Mouse (Mus musculus): ENCODE results near the gene Gbp8. TPM values are rescaled to one million over a fixed set of nuclear protein-coding genes. Genes with fewer than 3 reads are reported as not detected.
"Not testable (repeated sequence)": the region's sequence is repeated elsewhere in the genome, so short reads cannot be mapped to it uniquely, and the experiment has no call there.

The Gbp8 gene
- total and polyA plus RNA-seq, 2 experiments from 2014 or later: 0.40 to 1.3 TPM

DNA sequence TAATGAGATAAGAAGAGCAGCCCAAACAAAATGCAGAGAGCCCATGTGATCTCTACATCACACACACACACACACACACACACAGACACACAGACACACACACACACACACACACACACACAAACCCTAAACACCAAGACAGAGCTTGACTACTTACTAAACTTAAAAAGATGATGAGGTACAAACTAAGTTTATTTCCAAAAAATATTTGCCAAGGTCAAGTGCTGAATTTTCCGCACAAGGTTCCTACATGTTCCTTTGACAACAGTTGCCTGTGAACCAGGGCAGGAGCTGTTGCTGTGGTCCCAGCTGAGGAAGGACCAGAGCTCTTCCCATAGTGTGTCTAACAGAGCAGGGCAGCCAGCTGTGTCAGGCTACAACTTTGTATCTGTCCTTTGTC lies 434 bp downstream of the Gbp8 start:
- TF ChIP-seq CTCF (IDR thresholded peaks at IDR 0.05; ENCODE audit: low read depth): no peak
- Histone ChIP-seq H3K36me3 (ENCODE audit: insufficient read depth, low read length) (no peaks in the 10 kb centered on the region), H3K27me3 (ENCODE audit: insufficient read depth, low read length) (no peaks in the 10 kb centered on the region), H3K4me2 (ENCODE audit: low read depth, low read length) (no peak overlapping the region), H3K9ac (replicated peaks; ENCODE audit: low read length) (no peak overlapping the region), H3K4me1 (ENCODE audit: insufficient read depth, low read length) (no peaks in the 10 kb centered on the region), H3K27ac (no peak overlapping the region), H3K9me3 (ENCODE audit: low read length) (no peaks in the 10 kb centered on the region), H3K4me3 (ENCODE audit: low read length) (no peak overlapping the region)
- 73% methylated on average over 1 of the region's 1 CpGs for WGBS
- DNase-seq (ENCODE audit: low spot score): no peak
- ATAC-seq: no peak

DNA sequence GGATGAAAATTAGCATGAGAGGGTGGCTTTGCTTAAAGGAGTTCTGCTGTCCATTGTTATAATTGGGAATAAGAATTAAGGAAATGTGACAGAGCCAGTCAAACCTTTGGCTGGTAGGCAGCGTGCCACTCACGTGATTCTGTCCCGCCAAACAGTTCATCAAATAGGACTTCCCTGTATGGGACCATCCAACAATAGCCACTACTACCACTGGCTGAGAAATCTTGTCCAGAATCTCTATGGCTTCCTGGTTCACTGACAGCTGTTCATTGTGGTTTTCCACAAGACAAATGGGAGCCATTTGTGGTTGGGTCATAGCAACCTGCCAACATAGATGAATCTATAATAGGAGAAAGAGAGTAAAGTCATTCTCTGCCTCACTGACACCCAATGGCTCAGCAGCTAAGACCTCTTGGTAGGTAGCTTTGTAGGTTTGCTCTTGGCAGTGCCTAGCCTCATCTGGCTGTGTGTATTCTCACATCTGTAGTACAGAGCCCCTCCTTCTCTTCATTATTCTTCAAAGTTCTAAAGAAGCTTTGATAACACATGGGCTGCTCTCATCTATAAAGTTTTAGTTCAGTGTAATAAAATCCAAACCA lies 2.5 kb downstream of the Gbp8 start:
- not testable (repeated sequence) for H3K4me2 ChIP-seq (ENCODE audit: low read depth, low read length); H3K9me3 ChIP-seq (ENCODE audit: low read length); H3K4me1 ChIP-seq (ENCODE audit: insufficient read depth, low read length); H3K27me3 ChIP-seq (ENCODE audit: insufficient read depth, low read length); H3K4me3 ChIP-seq (ENCODE audit: low read length); ATAC-seq; H3K9ac ChIP-seq (replicated peaks; ENCODE audit: low read length); H3K27ac ChIP-seq; H3K36me3 ChIP-seq (ENCODE audit: insufficient read depth, low read length); DNase-seq (ENCODE audit: low spot score)
- WGBS: 53% methylated on average over 3 of the region's 3 CpGs

DNA sequence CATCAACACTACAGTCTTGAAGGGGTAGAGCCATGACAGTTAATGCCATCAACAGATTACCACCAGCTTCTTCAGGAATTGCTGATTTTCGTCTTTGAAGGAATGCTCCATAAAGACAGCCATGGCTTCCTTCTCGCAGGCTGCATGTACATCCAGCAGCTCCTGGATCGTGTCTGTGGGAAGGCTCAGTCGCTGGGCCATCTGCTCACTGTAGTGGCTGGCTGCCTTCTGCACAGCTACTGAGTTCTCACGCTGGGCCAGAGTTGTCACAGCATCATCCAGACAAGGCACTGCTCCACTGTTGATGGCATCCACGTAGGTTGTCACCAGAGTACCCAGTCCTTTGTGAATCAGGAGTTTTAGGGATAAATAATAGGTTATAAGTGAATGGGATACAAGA lies 17.6 kb downstream of the Gbp8 start:
- H3K27me3 ChIP-seq (ENCODE audit: insufficient read depth, low read length); H3K4me2 ChIP-seq (ENCODE audit: low read depth, low read length); ATAC-seq; H3K4me1 ChIP-seq (ENCODE audit: insufficient read depth, low read length); H3K9ac ChIP-seq (replicated peaks; ENCODE audit: low read length); DNase-seq (ENCODE audit: low spot score); H3K4me3 ChIP-seq (ENCODE audit: low read length); H3K9me3 ChIP-seq (ENCODE audit: low read length); H3K27ac ChIP-seq; H3K36me3 ChIP-seq (ENCODE audit: insufficient read depth, low read length): not testable (repeated sequence)
- WGBS: 70% methylated on average over 6 of the region's 6 CpGs

DNA sequence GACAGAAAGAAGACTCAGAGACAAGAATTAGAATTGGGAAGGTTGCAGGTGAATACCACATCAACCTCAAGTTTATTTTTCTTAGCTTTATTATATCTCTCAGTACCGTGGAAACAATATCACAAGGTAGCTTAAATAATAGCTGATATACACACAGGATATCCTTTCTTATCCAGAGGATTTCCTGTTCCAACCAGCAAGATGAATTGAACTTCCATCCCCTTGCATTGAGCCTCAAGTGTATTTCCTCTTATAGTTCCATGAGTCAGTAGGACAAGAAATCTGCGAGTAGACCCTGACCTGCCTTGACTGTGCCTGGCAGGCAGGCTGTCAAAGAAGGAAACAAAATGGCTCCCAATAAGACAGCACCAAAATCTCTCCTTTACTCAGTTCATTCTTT lies 23.6 kb downstream of the Gbp8 start:
- Histone ChIP-seq H3K4me2 (ENCODE audit: low read depth, low read length) (no peak overlapping the region), H3K9me3 (ENCODE audit: low read length) (no peaks in the 10 kb centered on the region), H3K4me3 (ENCODE audit: low read length) (no peak overlapping the region), H3K27ac (no peak overlapping the region), H3K9ac (replicated peaks; ENCODE audit: low read length) (no peak overlapping the region), H3K4me1 (ENCODE audit: insufficient read depth, low read length) (no peaks in the 10 kb centered on the region), H3K36me3 (ENCODE audit: insufficient read depth, low read length) (no peaks in the 10 kb centered on the region), H3K27me3 (ENCODE audit: insufficient read depth, low read length) (no peaks in the 10 kb centered on the region)
- 85% methylated on average over 2 of the region's 2 CpGs for WGBS
- no peak for TF ChIP-seq CTCF (IDR thresholded peaks at IDR 0.05; ENCODE audit: low read depth)
- DNase-seq (ENCODE audit: low spot score): no peak
- ATAC-seq: no peak

DNA sequence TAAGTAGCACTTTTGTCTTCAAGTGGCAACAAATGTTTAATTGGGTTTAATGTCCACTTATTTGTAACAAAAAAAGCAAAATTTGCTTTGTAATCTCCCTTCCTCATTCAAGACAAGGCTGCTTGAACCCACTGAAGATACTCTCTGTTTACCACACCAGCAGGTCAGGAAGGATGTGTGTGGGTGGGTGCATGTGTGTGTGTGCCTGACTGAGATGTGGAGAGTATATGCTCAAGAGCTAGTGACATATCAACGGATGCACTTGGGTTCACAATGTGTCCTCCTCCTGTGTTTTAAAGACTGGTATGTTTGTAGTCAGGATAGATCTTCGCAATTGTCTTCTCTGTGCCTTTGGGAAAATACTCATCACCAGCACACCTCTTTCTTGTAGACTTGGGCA lies 24.6 kb downstream of the Gbp8 start:
- H3K4me3 ChIP-seq (ENCODE audit: low read length): no peak overlapping the region
- H3K36me3 ChIP-seq (ENCODE audit: insufficient read depth, low read length): no peaks in the 10 kb centered on the region
- no peaks in the 10 kb centered on the region for H3K27me3 ChIP-seq (ENCODE audit: insufficient read depth, low read length)
- TF ChIP-seq CTCF (IDR thresholded peaks at IDR 0.05; ENCODE audit: low read depth): no peak
- H3K9ac ChIP-seq (replicated peaks; ENCODE audit: low read length): no peak overlapping the region
- H3K4me1 ChIP-seq (ENCODE audit: insufficient read depth, low read length): no peaks in the 10 kb centered on the region
- DNase-seq (ENCODE audit: low spot score) (no peak), ATAC-seq (no peak)
- H3K4me2 ChIP-seq (ENCODE audit: low read depth, low read length): no peak overlapping the region
- H3K9me3 ChIP-seq (ENCODE audit: low read length): no peaks in the 10 kb centered on the region
- 88% methylated on average over 2 of the region's 2 CpGs for WGBS
- H3K27ac ChIP-seq: no peak overlapping the region

DNA sequence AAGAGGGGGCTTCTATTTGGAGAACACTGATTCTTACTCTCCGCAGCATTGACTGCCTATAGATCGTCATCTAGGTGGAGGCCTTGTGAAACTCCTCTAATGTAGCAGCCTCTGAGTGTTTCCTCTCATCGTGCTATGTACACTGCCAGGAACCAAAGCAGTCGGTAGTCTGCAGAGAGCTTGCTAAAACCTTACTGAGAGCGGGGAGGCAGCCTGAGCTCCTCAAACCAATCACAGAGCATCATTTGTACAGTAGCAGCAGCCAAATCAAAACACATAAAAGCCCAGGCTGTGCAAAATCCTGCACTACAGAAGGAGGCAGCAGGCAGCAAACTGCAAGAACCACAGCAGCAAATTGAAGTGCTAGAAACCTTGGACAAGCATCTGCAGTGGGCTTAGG lies 25.7 kb downstream of the Gbp8 start:
- no peaks in the 10 kb centered on the region for H3K27me3 ChIP-seq (ENCODE audit: insufficient read depth, low read length)
- H3K27ac ChIP-seq: no peak overlapping the region
- H3K4me2 ChIP-seq (ENCODE audit: low read depth, low read length): no peak overlapping the region
- no peak overlapping the region for H3K9ac ChIP-seq (replicated peaks; ENCODE audit: low read length)
- H3K4me1 ChIP-seq (ENCODE audit: insufficient read depth, low read length): no peaks in the 10 kb centered on the region
- 90% methylated on average over 5 of the region's 5 CpGs for WGBS
- no peak for DNase-seq (ENCODE audit: low spot score)
- H3K36me3 ChIP-seq (ENCODE audit: insufficient read depth, low read length): no peaks in the 10 kb centered on the region
- no peak for TF ChIP-seq CTCF (IDR thresholded peaks at IDR 0.05; ENCODE audit: low read depth)
- ATAC-seq: no peak
- no peak overlapping the region for H3K4me3 ChIP-seq (ENCODE audit: low read length)
- H3K9me3 ChIP-seq (ENCODE audit: low read length): no peaks in the 10 kb centered on the region

DNA sequence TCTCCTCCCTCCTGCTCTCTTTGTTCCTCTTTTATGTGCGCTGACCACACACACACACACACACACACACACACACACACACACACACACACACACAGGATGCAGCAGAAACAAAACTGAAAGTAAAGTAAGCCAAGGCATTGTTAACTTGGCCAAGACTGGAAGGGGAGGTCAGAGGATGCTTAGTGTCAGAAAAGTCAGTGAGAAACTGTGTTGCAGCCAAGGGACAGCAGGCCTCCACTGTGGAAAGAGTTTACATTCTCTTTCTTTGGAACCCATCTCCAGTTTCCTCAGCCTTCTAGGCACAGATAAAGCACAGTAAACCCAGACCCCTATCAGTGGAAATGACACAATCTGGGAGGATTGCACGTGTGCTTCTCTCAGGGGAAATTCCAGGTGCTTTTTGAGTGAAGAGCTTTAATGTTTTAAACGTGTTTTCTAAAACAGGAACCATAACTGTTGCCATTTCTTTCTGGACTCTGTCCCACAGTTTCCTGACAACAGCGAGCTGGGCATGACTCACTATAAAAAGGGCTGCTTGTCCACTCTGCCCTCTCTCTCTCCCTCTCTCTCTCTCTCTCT lies 29.0 kb downstream of the Gbp8 start:
- not testable (repeated sequence) for H3K9me3 ChIP-seq (ENCODE audit: low read length); H3K36me3 ChIP-seq (ENCODE audit: insufficient read depth, low read length); ATAC-seq; H3K4me1 ChIP-seq (ENCODE audit: insufficient read depth, low read length); H3K4me3 ChIP-seq (ENCODE audit: low read length); H3K4me2 ChIP-seq (ENCODE audit: low read depth, low read length); H3K27me3 ChIP-seq (ENCODE audit: insufficient read depth, low read length); H3K9ac ChIP-seq (replicated peaks; ENCODE audit: low read length)
- peak overlapping the region; percentile 32; the same call in 1 of the 2 replicates for H3K27ac ChIP-seq
- DNase-seq (ENCODE audit: low spot score): peak; percentile 1
- 10% methylated on average over 4 of the region's 4 CpGs for WGBS

DNA sequence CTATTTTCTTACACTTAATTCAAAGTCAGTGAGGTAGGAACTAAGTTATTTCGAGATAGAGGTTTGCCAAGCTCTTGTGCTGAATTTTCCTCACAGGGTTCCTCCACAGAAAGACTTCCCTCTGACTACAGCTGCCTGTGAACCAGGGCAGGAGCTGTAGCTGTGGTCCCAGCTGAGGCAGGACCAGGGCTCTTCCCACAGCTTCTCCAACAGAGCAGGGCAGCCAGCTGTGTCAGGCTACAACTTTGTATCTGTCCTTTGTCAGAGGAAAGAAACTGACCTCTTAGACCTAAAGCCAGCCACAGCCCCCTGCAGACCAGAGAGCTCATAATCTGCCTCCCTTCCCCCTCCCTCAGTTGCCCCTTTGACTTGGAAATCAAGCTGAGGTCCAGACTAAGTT lies 29.6 kb downstream of the Gbp8 start:
- not testable (repeated sequence) for H3K4me1 ChIP-seq (ENCODE audit: insufficient read depth, low read length); ATAC-seq; DNase-seq (ENCODE audit: low spot score); H3K9ac ChIP-seq (replicated peaks; ENCODE audit: low read length); H3K9me3 ChIP-seq (ENCODE audit: low read length); H3K4me3 ChIP-seq (ENCODE audit: low read length); H3K27me3 ChIP-seq (ENCODE audit: insufficient read depth, low read length); H3K36me3 ChIP-seq (ENCODE audit: insufficient read depth, low read length); H3K4me2 ChIP-seq (ENCODE audit: low read depth, low read length)
- WGBS: 32% methylated on average over 1 of the region's 1 CpGs
- H3K27ac ChIP-seq: 0 out of 2 replicates have a peak overlapping the region, but pooled peaks have one; percentile 26

DNA sequence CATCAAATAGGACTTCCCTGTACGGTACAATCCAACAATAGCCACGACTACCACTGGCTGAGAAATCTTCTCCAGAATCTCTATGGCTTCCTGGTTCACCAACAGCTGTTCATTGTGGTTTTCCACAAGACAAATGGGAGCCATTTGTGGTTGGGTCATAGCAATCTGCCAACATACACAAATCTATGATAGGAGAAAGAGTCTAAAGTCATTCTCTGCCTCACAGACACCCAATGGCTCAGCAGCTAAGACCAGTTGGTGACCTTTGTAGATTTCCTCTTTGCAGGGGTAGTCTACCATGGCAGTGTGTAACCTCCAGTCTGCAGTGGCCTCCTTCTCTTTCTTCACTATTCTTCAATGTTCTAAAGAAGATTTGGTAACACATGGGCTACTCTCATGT lies 33.7 kb downstream of the Gbp8 start:
- not testable (repeated sequence) for H3K27me3 ChIP-seq (ENCODE audit: insufficient read depth, low read length); ATAC-seq; H3K9ac ChIP-seq (replicated peaks; ENCODE audit: low read length); H3K36me3 ChIP-seq (ENCODE audit: insufficient read depth, low read length); H3K4me2 ChIP-seq (ENCODE audit: low read depth, low read length); H3K4me3 ChIP-seq (ENCODE audit: low read length); H3K9me3 ChIP-seq (ENCODE audit: low read length); DNase-seq (ENCODE audit: low spot score); H3K27ac ChIP-seq; H3K4me1 ChIP-seq (ENCODE audit: insufficient read depth, low read length)
- WGBS: 72% methylated on average over 2 of the region's 2 CpGs
